Mouse (Mus musculus) gonadal fat pad, adult 2 months (tissue): ENCODE data around the gene Clstn2. TPM values are rescaled to one million over a fixed set of nuclear protein-coding genes. Genes with fewer than 3 reads are reported as not detected.

ENCODE experiments used
- DNase-seq: peaks from one replicate; pipeline ENCODE4 v3.0.0-alpha.2; 2012; ENCODE audit warnings: low read depth
- polyA plus RNA-seq: library from polyadenylated mRNA; depleted of rRNA; stranded (reverse); fragments of >200 nt; gene quantifications from 2 replicates; pipeline ENCODE4 v1.2.3, GENCODE M21; 2012

The Clstn2 gene
- polyA plus RNA-seq, 1 experiment: 3.4 TPM

- no peak for DNase-seq
Measured at GRCm38 (mm10) chr9:97679878-97680277, 353.1 kb downstream of the Clstn2 start.

GRCm38 (mm10) chr9:97679106-97679505 lies 353.9 kb downstream of the Clstn2 start:
- DNase-seq: no peak

- no peak for DNase-seq
Measured at GRCm38 (mm10) chr9:97677075-97677474, 355.9 kb downstream of the Clstn2 start.

GRCm38 (mm10) chr9:97672681-97673080 lies 360.3 kb downstream of the Clstn2 start:
- DNase-seq: no peak

- DNase-seq: no peak
Measured at GRCm38 (mm10) chr9:97672224-97672623, 360.8 kb downstream of the Clstn2 start.

- no peak for DNase-seq
Measured at GRCm38 (mm10) chr9:97670666-97671065, 362.3 kb downstream of the Clstn2 start.

- DNase-seq: no peak
Measured at GRCm38 (mm10) chr9:97660989-97661388, 372.0 kb downstream of the Clstn2 start.

GRCm38 (mm10) chr9:97658736-97659135 lies 374.2 kb downstream of the Clstn2 start:
- DNase-seq: no peak

GRCm38 (mm10) chr9:97648409-97648808 lies 384.6 kb downstream of the Clstn2 start:
- DNase-seq: no peak

- DNase-seq: no peak
Measured at GRCm38 (mm10) chr9:97645746-97646145, 387.2 kb downstream of the Clstn2 start.

- no peak for DNase-seq
Measured at GRCm38 (mm10) chr9:97642396-97642795, 390.6 kb downstream of the Clstn2 start.

GRCm38 (mm10) chr9:97639967-97640549 lies 392.9 kb downstream of the Clstn2 start:
- no peak for DNase-seq

- DNase-seq: no peak
Measured at GRCm38 (mm10) chr9:97638683-97639354, 394.2 kb downstream of the Clstn2 start.

GRCm38 (mm10) chr9:97635351-97635750 lies 397.6 kb downstream of the Clstn2 start:
- DNase-seq: no peak

GRCm38 (mm10) chr9:97634831-97635230 lies 398.1 kb downstream of the Clstn2 start:
- no peak for DNase-seq

GRCm38 (mm10) chr9:97629180-97629579 lies 403.8 kb downstream of the Clstn2 start:
- DNase-seq: no peak

GRCm38 (mm10) chr9:97628361-97628908 lies 404.5 kb downstream of the Clstn2 start:
- no peak for DNase-seq

- no peak for DNase-seq
Measured at GRCm38 (mm10) chr9:97627916-97628315, 405.1 kb downstream of the Clstn2 start.

GRCm38 (mm10) chr9:97610566-97610965 lies 422.4 kb downstream of the Clstn2 start:
- DNase-seq: no peak

- DNase-seq: no peak
Measured at GRCm38 (mm10) chr9:97603729-97604128, 429.3 kb downstream of the Clstn2 start.

- no peak for DNase-seq
Measured at GRCm38 (mm10) chr9:97602476-97602875, 430.5 kb downstream of the Clstn2 start.

- no peak for DNase-seq
Measured at GRCm38 (mm10) chr9:97599006-97599405, 434.0 kb downstream of the Clstn2 start.

GRCm38 (mm10) chr9:97590712-97591111 lies 442.3 kb downstream of the Clstn2 start:
- no peak for DNase-seq
